Mouse (Mus musculus) left cerebral cortex, postnatal 36 days (tissue): ENCODE results near the gene Ubald1. TPM values are rescaled to one million over a fixed set of nuclear protein-coding genes. Genes with fewer than 3 reads are reported as not detected.

Source experiments
- DNase-seq, 2 experiments: peaks; one replicate each; pipeline ENCODE4 v3.0.0; 2021 to 2022; ENCODE audit warnings: low spot score in 2 of 2, mixed read lengths in 1 of 2
- intact Hi-C: fragments of 180-260 bp; cut with DNase I; formaldehyde crosslinking; loops from one replicate; pipeline ENCODE4 v1.15.1; 2025
- total RNA-seq, 2 experiments: library from RNA; stranded (reverse); gene quantifications; 2 replicates each; pipeline ENCODE4 v1.2.3; 2021

Ubald1 gene
- total RNA-seq, 2 experiments from 2014 or later: 83.9 to 86.9 TPM

DNA sequence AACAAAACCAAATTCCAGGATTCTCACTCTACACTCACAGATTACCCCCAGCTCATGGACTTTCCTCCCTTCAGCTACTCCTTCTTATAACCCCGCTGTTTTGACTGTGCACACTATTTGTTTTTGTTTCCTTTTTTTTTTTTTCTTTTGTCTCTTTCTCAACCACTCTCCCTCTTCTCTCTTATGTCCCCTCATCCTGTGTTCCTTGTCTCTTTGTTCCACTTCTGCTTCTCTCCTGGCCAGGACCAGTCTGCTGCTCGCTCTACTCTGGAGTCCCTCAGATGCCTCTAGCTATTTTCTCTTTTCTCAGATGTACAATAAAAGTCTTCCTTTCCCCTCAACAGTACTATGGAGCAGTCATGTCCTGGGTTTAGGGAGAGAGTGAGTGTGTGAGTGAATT is 22.3 kb upstream of the Ubald1 start:
- DNase-seq: no peak
- intact Hi-C loops: no loop called here

DNA sequence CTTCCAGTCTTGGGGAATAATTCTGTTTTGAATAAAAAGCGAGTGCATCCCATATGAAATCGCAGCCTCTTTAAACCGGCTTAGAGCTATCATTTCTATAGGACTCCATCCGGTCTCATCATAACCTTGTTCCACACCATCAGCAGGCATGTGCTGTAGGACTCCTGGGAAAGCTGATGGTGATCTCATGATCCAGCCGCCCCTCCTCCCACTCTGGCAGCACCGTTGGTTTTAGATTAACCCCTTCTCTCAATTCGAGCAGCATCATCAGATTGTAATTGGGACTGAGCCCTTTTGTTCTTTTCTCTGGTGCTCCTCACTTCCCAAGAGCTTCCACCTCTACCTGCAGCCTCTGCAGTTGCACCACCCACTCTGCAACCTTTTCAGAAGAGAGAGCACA is 21.1 kb upstream of the Ubald1 start:
- DNase-seq: no peak
- intact Hi-C loops: no loop called here

DNA sequence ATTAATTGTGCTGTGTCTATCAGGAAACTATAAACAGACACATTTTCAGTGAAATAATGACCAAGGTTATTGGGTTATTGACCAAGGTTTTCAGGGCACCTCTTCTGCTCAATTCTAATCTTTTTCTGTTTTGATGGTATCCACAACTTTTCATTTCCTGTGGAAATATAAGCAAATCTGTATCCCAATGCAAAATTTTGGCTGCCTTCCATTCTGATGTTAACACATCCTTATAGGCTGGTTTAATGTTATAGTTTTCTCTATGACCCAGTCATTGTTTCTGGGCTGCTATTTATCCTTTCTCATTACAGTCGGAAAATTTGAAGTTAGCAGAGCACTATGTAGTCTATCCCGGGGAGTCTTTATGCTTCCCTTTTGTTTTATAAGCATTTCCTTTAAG is 19.6 kb upstream of the Ubald1 start:
- no peak for DNase-seq
- intact Hi-C loops: no loop called here

DNA sequence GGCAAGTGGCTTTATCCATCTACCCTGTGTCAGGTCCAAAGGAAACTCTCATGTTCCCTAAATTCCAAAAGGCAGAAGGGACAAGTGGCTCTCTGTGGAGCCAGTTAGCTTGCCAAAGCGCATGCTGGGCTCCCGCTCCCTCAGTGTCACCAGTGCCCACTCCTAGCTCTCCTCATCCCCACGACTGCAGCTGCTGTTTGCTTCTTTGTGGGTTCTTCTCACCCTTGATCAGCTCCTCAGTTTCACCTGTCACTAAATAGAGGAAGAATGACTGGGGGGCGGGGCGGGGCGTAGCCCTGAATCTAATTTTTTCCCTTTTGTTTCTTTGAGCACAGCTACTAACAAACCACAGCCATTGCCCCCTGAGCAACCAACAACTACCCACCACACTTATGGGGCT is 18.8 kb upstream of the Ubald1 start:
- no peak for DNase-seq
- intact Hi-C loops: no loop called here

DNA sequence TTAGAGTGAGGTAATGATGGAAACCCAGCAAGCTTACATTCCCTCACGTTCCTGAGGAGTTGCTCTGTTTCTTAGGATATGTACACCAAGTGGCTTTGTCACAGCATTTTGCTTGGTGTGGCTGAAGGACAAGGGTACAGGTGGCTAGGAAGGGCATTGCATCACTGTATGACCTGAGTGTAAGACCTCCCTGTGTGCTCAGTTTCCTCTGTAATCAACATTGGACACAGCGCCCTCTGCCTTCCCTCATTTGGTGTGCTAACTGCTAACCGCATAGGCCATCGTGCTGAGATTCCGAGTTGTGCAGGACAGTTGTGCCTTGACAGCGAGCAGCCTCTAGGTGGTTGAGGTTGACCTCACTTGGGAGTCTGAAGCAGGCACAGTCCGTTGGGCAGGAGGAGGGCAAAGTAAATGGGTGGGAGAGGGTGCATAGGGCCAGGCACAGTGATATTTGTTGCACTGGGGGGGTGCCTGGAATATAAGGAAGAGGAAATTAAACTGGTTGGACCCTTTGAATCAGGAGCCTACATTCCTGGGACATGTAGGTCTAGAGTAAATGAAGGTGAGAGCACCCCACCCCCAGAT is 17.1 kb upstream of the Ubald1 start:
- DNase-seq: no peak
- intact Hi-C loops: no loop called here

DNA sequence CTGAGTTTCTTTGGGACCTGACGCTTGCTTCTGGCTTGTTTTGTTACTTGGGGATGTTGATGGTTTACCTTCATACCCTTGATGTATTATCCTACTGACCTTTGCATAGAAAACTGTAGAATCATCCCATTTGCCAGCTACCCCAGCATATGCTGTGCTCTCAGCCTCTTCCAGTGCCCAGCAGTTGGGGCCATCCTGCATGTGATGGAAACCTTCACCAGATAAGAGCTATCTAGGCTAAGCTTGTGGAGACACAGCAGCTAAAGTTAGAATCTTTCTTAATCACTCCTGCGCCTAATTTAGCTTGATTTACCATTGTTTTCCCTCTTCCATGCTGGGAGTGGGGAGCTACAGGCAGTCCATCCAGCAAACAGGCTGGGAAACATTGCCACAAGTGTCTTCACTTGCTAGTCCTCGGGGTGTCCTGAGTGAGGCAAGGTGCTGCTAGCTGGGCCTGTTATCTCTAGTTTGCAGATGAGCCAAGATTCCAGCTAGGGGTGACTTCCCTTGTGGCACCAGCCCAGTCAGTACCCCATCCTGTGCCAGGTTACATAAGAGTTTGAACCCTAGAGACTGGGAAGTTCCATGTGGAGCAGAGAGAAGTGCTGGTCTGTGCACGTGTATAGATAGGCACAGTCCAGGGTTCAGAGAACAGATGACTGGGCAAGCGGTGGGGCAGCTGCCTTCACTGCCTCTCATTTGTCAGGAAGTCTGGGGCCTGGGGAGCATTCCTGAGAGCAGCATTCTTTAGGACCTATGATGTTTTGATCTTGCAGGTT is 16.3 kb upstream of the Ubald1 start:
- DNase-seq: no peak
- intact Hi-C loops: no loop called here

DNA sequence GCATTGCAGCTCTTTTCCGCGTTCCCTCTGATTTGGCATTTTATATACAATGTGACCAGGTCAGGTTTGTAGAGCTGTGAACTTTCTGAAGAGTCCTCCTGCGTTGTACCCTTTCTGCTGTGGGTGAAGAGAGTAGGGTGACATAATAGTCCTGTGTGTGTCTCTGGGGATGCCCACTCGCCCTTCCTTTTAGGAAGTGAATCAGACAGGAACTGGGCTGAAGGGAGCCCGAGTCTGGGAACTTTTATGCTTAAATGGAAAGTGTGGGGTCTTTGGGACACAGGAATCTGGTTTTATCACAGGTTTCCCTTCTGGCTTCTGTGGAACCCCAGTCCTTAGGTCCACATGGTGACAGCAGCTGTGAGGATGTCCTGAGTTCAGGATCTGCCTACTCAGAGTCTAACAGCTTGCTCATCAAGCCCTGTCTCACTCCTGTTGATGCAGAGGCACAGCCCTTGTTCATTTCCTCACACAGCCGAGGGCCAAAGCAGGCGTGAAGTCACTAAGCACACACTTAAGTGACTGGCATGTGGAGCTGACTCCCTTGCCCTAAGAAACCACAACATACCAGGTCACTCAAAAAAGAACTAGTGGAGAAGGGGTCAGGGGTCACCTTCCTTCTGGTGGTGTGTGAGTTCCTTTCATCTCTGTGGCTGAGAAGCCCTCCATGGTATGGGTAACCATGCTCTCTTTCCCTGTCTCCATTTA is 14.2 kb upstream of the Ubald1 start:
- DNase-seq: no peak
- intact Hi-C loops: no loop called here

DNA sequence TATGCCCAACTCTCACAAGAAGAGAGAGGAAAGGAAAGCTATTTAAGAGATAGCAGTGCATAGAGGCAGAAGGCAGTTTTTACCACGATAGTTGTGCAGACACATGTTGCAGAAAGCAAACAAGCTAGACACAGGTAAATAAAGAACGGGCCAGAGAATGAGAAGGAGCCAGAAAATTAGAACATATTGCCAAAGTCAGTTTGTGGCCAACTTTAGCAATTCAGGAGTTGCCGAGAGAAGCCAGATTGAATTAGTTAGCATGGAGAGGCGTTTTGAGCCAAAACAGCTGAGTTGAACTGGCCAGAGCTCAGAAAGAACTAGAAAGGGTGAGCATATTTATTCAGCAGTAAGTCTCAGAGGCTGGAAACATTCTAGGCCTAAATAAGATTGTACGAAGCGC is 12.1 kb upstream of the Ubald1 start:
- intact Hi-C loops: no loop called here
- no peak for DNase-seq

DNA sequence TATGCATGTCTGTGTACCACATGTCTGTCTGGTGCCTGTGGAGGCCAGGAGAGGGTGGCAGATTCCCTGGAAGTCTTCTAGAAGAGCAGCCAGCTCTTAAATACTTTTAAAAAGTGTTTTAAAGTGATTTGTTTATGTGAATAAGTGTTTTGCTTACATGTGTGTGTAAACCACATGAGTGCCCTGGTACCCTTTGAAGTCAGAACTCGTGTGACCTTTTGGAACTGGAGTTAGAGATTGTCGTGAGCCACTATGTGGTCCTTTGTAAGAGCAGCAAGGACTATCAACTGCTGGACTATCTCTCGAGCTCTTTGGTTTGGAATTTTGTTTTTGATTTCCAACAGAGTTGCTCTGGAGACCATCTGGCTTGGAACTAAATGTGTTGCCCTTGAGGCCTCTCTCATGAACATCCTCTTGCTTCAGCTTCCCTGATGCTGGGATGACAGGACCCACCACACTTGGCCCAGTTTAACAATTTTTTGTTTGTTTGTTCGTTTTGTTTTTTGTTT is 10.1 kb upstream of the Ubald1 start:
- intact Hi-C loops: no loop called here
- no peak for DNase-seq

DNA sequence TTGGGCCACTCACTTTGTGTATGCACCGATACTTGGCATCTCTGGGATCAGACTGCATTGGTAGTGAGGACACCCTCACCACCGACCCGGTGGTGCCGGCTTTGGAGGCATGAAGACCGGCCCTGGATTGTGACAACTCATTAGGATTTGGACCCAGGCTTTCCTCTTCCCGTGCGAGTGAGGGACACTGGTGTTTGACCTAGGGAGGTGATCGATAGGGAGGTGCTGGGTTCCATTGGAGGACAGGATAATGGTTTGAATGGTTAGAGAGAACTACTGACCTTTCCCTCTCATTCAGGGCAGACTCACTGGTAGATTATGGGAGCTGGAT is 6.5 kb upstream of the Ubald1 start:
- DNase-seq: no peak
- intact Hi-C loops: loop anchor here (2.0 kb wide), 1 partner anchor 26 kb away; no protein-coding TSS in a partner anchor

DNA sequence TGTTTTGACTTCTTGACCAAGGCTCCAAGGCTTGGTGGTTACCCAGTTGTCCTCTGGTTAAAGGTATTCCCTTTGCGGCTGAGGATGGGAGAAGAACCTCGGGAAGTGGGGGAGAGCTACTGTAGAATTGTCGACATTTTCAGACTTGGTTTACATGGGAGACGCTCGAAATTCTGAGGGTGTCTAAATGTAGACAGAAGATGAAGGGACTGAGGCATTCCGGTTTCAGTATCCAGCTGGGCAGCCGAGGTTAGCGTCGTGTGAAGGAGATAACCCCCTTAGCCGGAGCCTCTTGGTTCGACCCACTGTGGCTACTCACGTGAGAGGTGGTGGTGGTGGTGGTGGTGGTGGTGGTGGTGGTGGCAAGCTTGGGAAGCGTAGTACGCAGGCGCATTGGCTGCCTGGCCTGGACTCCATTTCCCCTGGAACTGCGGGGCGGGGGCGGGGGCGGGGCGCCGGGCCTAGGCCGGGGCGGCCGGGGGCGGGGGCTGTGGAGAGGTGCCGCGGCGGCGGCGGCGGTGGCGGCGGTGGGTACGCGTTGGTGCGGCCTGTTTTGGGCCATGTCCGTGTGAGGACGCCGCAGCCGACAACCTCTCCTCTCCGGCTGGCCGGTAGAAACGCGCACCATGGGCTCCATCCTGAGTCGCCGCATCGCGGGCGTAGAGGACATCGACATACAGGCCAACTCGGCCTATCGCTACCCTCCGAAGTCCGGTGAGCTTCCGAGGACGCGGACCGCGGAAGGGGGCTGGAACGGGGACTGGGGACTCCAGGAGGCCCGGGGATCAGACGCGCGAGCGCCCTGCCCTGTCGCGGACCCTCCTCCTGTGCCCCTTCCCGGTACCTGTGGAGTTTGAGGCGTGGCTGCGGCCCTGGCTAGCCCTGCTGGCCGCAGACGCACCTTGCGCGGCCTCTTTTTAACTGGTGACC is 5.9 kb upstream of the Ubald1 start, which contains the start of gene Mgrn1:
Gene Mgrn1, plus strand, starts transcription at position 490 of the 930 bp plus-strand sequence.
- intact Hi-C loops: loop anchor here (2.0 kb wide), 1 partner anchor 27 kb away; no protein-coding TSS in a partner anchor
- DNase-seq: peak; percentile 82 to 83

DNA sequence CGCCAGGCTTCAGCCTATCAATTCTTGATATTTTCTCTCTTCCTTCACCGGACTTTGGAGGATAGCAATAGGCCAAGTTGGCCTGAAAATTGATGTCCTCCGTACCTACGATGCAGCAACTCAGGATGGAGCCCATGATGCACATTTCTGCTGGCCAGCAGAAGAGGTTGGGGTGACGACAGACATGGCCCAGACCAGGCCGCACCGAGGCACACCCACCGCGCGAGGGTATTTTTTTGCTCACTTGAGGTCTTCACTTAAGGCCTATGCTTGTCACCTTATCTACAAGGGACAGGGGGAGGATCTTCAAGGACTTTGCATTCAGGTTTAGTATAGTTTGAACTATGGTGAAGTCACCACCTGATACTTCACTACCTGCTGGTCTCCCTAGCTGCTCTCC is 4.8 kb upstream of the Ubald1 start:
- no peak for DNase-seq

DNA sequence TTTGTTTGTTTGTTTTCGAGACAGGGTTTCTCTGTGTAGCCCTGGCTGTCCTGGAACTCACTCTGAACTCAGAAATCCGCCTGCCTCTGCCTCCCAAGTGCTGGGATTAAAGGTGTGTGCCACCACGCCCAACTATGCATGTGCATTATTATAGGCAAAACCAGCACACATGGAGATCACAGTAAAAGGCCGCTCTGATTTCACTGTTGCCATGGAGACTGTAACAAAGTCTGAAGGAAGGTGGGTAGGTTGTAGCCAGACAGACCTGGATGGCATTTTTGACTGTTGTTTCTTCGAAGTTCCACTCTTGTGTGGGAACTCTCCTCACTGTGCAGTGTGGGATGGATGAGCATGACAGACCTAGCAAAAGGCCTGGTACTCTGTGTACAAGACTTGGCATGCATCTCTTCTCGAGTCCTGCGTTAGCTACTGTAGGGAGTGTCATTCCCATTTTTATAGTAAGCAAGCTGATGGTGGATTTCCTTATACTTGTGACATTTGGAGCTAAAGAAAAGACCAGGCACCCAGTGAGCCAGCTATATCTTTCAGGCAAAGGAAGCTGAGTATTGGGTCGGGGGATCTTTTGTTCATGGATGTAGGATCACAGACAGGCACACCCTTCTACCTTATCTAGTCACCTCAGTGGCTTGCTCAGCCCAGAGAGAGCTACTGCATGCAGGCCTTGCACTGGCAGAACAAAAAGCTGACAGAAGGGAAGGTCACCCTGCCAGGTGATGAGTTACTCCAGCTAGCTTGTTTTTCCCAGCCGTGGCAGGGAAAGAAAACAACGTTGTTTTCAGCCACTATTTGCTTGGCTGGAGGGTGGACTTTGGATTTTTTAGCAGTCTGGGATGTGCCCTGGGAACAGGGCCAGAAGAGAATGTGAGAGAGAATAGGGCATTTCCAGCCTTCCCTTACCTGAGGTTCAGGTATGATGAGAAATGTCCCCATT is 1.6 kb upstream of the Ubald1 start:
- DNase-seq: no peak
- intact Hi-C loops: no loop called here

More for the DNA sequence above, 4.8 kb upstream of the Ubald1 start:
- intact Hi-C loops: no loop called here

DNA sequence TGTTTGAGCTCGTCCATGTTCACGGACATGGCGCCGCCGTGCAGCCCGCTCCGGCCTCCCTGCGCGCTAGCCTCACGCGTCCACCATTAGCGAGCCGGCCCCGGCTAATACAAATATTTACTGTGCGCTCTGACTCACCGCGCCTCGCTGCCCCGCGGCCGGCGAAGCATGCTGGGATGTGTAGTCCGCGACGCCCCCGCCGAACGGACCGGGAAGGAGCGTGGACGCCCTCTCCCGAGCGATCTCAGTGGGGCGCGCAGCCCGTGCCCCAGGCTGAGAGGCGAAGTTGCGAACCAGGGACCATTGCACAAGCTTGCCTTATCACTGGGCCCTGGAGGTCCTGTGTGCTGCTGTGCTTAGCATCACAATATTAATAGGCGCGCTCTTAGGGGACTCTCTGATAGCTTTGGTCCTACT is 399 bp downstream of the Ubald1 start:
- DNase-seq: peak; percentile 92 to 93
- intact Hi-C loops: loop anchor here (1.0 to 2.0 kb wide), 2 partner anchors 33 to 85 kb away; partner anchors contain the start of gene Anks3

DNA sequence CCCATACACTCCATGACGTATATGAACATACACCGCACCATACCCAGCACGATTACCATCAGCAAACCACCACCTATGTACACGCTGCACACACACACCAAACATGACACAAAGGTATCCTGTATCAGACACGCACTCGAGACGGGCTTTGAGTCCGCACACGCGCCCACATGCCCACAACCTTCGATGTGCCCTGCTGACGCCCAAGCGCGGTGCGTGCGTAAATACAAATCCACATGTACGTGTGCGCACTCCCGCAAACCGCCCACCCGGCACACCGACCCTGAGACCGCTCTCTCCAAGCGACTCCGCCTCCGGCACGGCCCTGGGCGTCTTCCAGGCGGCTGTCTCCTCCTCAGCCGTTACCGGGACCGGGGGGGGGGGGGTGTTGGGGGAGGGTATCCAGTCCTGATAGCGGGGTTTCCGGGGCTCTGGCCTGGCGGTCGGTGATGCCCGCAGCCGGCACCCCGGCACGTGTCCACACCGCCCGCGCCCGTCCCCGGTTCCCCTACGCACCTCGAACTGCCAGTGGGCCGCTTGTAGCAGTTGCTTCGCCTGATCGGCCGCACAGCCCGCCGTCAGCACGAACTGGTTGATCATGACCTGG is 911 bp downstream of the Ubald1 start:
- intact Hi-C loops: loop anchor here (2.0 kb wide), 1 partner anchor 34 kb away; no protein-coding TSS in a partner anchor

DNA sequence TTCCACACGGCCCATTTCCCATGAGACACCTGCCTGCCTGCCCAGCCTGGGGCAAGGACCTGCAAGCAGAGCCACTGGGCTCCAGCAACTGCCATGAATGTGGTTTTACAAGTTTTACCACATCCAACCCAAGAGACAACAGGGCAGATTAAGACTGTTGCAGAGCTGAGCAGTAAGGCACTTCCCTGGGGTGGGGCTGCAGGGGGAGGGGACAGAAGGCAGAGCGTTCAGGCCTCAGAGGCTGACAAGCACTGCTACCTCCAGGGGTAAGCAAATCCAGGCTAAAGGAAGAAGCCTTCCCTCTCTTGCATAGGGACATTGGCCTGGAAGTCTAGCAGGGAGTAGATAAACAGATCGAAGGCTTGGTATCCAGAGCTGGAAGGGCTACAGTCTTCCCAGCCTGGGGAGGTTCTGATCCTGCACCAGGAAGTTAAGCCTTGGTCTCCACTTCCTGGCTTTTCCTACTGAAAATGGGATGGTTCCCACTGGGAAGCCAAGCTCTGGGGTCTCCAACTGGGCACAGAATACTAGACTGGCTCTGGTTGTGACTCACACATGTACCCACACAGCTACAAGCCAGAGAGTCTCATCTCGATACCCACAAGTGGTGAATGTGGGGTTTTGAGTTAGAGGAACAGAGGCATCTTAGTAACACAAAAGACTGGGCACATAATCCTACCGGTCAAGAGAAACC is 1.8 kb downstream of the Ubald1 start:
- no peak for DNase-seq
- intact Hi-C loops: loop anchor here (2.0 kb wide), 1 partner anchor 34 kb away; no protein-coding TSS in a partner anchor

More for the DNA sequence above, 911 bp downstream of the Ubald1 start:
- DNase-seq: peak; percentile 55 to 64

DNA sequence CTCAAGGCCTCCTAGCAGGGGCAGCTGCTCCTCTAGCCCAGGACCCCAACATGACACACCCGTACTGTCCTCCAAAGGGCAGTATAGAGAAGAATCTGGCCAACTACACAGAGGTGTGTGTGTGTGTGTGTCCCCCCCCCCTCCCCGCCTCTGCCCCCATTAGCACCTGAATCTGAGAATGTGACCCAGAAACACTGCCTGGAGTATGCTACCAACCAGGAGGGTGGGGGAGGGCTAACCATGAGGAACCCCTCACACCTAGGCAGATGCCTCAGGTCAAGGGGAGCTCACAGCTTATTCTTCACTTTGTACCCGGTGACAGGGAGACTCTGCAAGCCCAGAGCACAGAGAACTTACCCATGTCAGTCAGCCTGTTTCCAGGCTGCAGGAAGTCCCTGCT is 2.4 kb downstream of the Ubald1 start:
- intact Hi-C loops: loop anchor here (2.0 kb wide), 1 partner anchor 35 kb away; no protein-coding TSS in a partner anchor

More for the DNA sequence above, 2.4 kb downstream of the Ubald1 start:
- DNase-seq: no peak
